Mouse (Mus musculus) ES-E14 (cell line): ENCODE data around the gene Stpg4.

Experiments used
- CHD2 ChIP-seq: IDR thresholded peaks from 2 replicates; pipeline ENCODE4 v1.6.1; 2014; ENCODE audit warnings: mild to moderate bottlenecking, low read depth, low read length, inconsistent platforms
- ZNF384 ChIP-seq: IDR thresholded peaks from 2 replicates; pipeline ENCODE4 v1.6.1; 2012; ENCODE audit warnings: low read depth, low read length, inconsistent platforms

DNA sequence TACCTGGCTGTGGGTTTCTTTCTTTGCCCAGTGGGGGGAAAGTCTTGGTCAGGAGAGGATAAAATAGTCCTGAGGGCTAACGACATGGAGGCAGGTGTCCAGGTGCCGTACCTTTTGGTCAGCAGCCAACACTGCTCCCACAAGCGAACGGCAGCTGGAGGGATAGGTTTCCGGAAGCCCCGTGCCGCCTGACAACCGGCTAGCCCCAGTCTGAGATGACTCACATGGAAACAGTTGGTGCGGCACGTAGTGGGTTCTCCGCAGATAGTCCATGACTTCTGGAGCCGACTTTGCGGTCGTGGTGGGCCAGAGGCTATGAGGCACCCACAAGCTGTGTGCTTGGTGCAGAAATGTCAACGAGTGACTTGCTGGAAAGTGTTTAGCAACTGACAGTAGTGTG, 63.4 kb downstream of the Stpg4 start:
- TF ChIP-seq ZNF384 (no peak), CHD2 (no peak)
